Mouse (Mus musculus) kidney, embryonic 16.5 days (tissue): ENCODE results near the gene Tspear. TPM values are rescaled to one million over a fixed set of nuclear protein-coding genes. Genes with fewer than 3 reads are reported as not detected.
"Not testable (repeated sequence)": the region's sequence is repeated elsewhere in the genome, so short reads cannot be mapped to it uniquely, and the experiment has no call there.

Experiments
- ATAC-seq: fragments of 200-750 bp; cut with Nextera tagmentation; 2 replicates; pipeline ENCODE4 v1.8.0; 2017; ENCODE audit warnings: moderate TSS enrichment; ENCODE audit not compliant: low FRiP score, low TSS enrichment
- H3K27ac ChIP-seq: fragments of 300-500 bp; sonication (generic); 2 replicates; pipeline ENCODE4 v1.5.1; 2014; ENCODE audit warnings: low read length
- H3K27me3 ChIP-seq: fragments of 300-500 bp; sonication (generic); 2 replicates; pipeline ENCODE4 v1.6.1; 2014; ENCODE audit warnings: low read length, control low read depth, mixed read lengths; ENCODE audit not compliant: insufficient read depth
- H3K36me3 ChIP-seq: fragments of 300-500 bp; sonication (generic); 2 replicates; pipeline ENCODE4 v1.6.1; 2014; ENCODE audit warnings: low read length, control low read depth, mixed read lengths; ENCODE audit not compliant: insufficient read depth
- H3K4me1 ChIP-seq: fragments of 300-500 bp; sonication (generic); 2 replicates; pipeline ENCODE4 v1.6.1; 2014; ENCODE audit warnings: low read length, control low read depth, mixed read lengths; ENCODE audit not compliant: insufficient read depth
- H3K4me2 ChIP-seq: fragments of 300-500 bp; sonication (generic); replicated peaks from 2 replicates; pipeline ENCODE4 v1.6.1; 2014; ENCODE audit warnings: low read depth, low read length
- H3K4me3 ChIP-seq: fragments of 300-500 bp; sonication (generic); 2 replicates; pipeline ENCODE4 v1.5.1; 2014; ENCODE audit warnings: mild to moderate bottlenecking, low read length
- H3K9ac ChIP-seq: fragments of 300-500 bp; sonication (generic); replicated peaks from 2 replicates; pipeline ENCODE4 v1.6.1; 2014; ENCODE audit warnings: low read length
- H3K9me3 ChIP-seq: fragments of 300-500 bp; sonication (generic); 2 replicates; pipeline ENCODE4 v1.6.1; 2016; ENCODE audit warnings: low read length, control low read depth
- WGBS: fragments of 180-500 bp; shearing (Covaris S2); extraction: QIAGEN DNeasy Blood & Tissue Kit; methylation state at CpG from one replicate; pipeline ENCODE4 v1.1.7; 2014; 5-methylcytosine and 5-hydroxymethylcytosine counted together
- polyA plus RNA-seq: library from polyadenylated mRNA; unstranded; fragments of >200 nt; fragmentation: Nextera tagmentation; extraction: Ambion mirVana; gene quantifications from 2 replicates; pipeline ENCODE4 v1.2.1, GENCODE M21; 2015

The Tspear gene
- polyA plus RNA-seq, 1 experiment from 2014 or later, result 0.71 TPM

- H3K4me1 ChIP-seq, H3K36me3 ChIP-seq, H3K9me3 ChIP-seq, H3K27me3 ChIP-seq, H3K4me3 ChIP-seq, H3K4me2 ChIP-seq, ATAC-seq, H3K9ac ChIP-seq, H3K27ac ChIP-seq: not testable (repeated sequence)
- no CpG with 5 or more reads among the region's 1 CpGs for WGBS
Observed at GRCm38 (mm10) chr10:77771225-77771624, 84.9 kb downstream of the Tspear start, which contains the start of gene Gm3238. Gene Gm3238, minus strand, starts transcription at chr10:77771325.

DNA sequence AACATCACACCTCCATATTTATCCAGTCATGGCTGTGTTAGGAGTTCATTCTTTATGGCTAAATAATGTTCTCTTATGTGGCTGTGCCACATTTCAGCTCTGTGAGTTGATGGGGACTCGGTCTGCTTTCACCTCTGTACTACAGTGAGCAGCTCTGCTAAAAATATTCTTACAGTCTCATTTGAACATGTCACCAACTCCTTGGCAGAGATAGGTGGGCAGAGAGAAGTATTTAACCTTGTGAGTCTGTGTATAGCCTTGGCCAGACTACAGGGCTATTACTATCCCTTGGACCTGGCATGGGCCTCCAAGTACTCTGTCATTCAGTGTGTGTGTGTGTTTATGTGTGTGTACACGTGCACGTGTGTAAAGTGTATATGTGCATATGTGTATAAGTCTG is 85.8 kb downstream of the Tspear start:
- H3K4me2 ChIP-seq, H3K4me3 ChIP-seq, H3K36me3 ChIP-seq, ATAC-seq, H3K9ac ChIP-seq, H3K27me3 ChIP-seq, H3K9me3 ChIP-seq, H3K27ac ChIP-seq, H3K4me1 ChIP-seq: not testable (repeated sequence)
- 75% methylated on average over 1 of the region's 3 CpGs for WGBS

- H3K9ac ChIP-seq, H3K36me3 ChIP-seq: not testable (repeated sequence)
- 100% methylated on average over 1 of the region's 1 CpGs for WGBS
Observed at GRCm38 (mm10) chr10:77776844-77777243, 90.5 kb downstream of the Tspear start, which contains the start of gene Gm7138. Gene Gm7138, minus strand, starts transcription at chr10:77776944.

DNA sequence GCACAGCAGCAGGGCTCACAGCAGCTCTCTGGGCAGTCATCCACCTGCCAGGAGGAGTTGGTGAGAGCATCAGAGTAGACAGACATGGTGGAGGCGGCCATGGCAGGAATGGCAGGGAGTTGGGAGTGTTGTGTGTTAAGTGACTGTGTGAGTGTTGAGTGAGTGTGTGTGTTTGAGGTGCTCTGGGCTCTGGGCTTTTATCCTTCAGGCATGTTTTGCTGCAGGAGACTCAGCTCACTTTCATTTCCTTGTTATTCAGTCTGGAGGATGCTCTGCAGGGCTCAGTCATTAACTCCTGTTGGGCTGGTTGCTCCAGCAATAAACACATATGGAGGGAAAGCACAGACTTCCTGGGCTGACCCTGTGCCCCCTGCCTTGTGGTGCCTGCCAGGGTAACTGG is 96.1 kb downstream of the Tspear start, which contains the start of gene Gm3250:
TSS of gene Gm3250 (minus strand) at position 101 of the 400 bp plus-strand sequence.
- H3K9ac ChIP-seq, H3K4me3 ChIP-seq, H3K4me1 ChIP-seq, H3K9me3 ChIP-seq, ATAC-seq, H3K4me2 ChIP-seq, H3K36me3 ChIP-seq, H3K27ac ChIP-seq, H3K27me3 ChIP-seq: not testable (repeated sequence)
- 75% methylated on average over 1 of the region's 1 CpGs for WGBS

More at GRCm38 (mm10) chr10:77776844-77777243, 90.5 kb downstream of the Tspear start, which contains the start of gene Gm7138:
- H3K27me3 ChIP-seq, H3K9me3 ChIP-seq, H3K4me1 ChIP-seq, ATAC-seq, H3K27ac ChIP-seq, H3K4me2 ChIP-seq, H3K4me3 ChIP-seq: not testable (repeated sequence)

GRCm38 (mm10) chr10:77783396-77783795 is 97.0 kb downstream of the Tspear start:
- H3K4me2 ChIP-seq, result not testable (repeated sequence)

DNA sequence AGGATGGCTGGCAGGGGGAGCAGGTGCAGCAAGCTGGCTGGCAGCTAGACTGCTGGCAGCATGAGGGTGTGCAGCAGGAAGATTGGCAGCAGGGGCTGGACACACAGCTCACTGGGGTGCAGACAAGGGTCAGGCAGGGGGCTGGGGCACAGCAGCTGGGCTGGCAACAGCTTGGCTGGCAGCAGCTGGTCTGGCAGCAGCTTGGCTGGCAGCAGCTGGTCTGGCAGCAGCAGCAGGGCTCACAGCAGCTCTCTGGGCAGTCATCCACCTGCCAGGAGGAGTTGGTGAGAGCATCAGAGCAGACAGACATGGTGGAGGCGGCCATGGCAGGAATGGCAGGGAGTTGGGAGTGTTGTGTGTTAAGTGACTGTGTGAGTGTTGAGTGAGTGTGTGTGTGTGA is 101.5 kb downstream of the Tspear start, which contains the start of gene Gm7137:
TSS of gene Gm7137 (minus strand) at position 325 of the 400 bp plus-strand sequence.
- not testable (repeated sequence) for H3K4me3 ChIP-seq, H3K9ac ChIP-seq, H3K36me3 ChIP-seq, ATAC-seq, H3K4me1 ChIP-seq, H3K9me3 ChIP-seq, H3K27ac ChIP-seq, H3K27me3 ChIP-seq, H3K4me2 ChIP-seq
- WGBS, result no CpG with 5 or more reads among the region's 1 CpGs

More at GRCm38 (mm10) chr10:77783396-77783795, 97.0 kb downstream of the Tspear start:
- not testable (repeated sequence) for H3K27me3 ChIP-seq, H3K4me3 ChIP-seq, H3K36me3 ChIP-seq, ATAC-seq, H3K9me3 ChIP-seq, H3K27ac ChIP-seq, H3K9ac ChIP-seq, H3K4me1 ChIP-seq
- WGBS, result 80% methylated on average over 1 of the region's 3 CpGs

DNA sequence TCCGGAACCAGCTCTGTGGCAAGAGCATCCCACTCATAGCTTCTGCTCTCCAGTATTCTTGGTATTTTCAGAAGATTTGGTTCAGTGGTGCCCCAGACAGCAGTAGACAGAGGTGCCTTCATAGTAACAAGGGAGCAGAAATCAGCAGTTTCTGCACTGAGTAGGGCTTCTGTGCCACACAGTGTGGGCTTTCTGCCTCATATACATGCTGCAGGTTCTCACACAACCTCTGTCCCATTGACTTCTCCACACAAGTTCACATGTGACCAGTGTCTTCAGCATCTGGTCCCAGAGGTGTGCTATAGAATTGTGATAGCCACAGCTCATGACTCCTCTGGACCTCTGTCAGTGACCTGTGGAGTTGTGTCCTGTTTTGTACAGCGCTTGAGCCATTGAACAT is 102.3 kb downstream of the Tspear start:
- Histone ChIP-seq H3K9me3 (no peaks in the 10 kb centered on the region), H3K27me3 (no peaks in the 10 kb centered on the region), H3K4me2 (no peak overlapping the region), H3K9ac (no peak overlapping the region), H3K4me3 (no peak overlapping the region), H3K27ac (no peak overlapping the region), H3K4me1 (no peaks in the 10 kb centered on the region), H3K36me3 (no peaks in the 10 kb centered on the region)
- no peak for ATAC-seq
- WGBS, result 45% methylated on average over 2 of the region's 2 CpGs

- Histone ChIP-seq H3K4me3 (no peak within 1 kb of the TSS), H3K27ac (no peak within 1 kb of the TSS), H3K36me3 (no peaks in the 10 kb centered on the region), H3K4me1 (no peaks in the 10 kb centered on the region), H3K4me2 (no peak within 1 kb of the TSS), H3K27me3 (no peaks in the 10 kb centered on the region), H3K9me3 (no peaks in the 10 kb centered on the region), H3K9ac (no peak within 1 kb of the TSS)
- 59% methylated on average over 1 of the region's 2 CpGs for WGBS
- no peak for ATAC-seq
Observed at GRCm38 (mm10) chr10:77794976-77795375, 108.6 kb downstream of the Tspear start, which contains the start of gene Gm9639. Gene Gm9639, minus strand, starts transcription at chr10:77795076.

DNA sequence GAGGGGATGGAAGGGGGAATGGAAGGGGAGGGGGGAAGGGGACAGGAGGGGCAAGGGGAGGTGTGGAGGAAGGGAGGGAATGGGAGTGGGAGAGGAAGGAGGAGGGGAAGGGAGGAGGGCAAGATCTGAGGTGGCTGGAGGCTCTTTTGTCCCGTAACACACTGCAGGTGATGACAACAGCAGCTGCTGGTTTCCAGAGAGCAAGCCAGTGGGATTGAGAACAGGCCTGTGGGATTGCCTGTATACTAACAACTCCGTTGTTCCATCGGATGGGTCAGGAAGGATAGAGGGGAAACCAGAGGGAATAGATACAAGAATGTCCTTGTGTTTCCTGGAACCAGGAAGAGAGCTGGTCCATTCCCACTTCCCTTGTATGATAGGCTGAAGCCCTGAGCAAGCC is 111.3 kb downstream of the Tspear start:
- ATAC-seq, result no peak
- H3K27me3 ChIP-seq, result no peaks in the 10 kb centered on the region
- no peak overlapping the region for H3K9ac ChIP-seq
- H3K4me3 ChIP-seq, result no peak overlapping the region
- 21% methylated on average over 3 of the region's 3 CpGs for WGBS
- no peaks in the 10 kb centered on the region for H3K4me1 ChIP-seq
- H3K36me3 ChIP-seq, result no peaks in the 10 kb centered on the region
- H3K4me2 ChIP-seq, result no peak overlapping the region
- H3K9me3 ChIP-seq, result no peaks in the 10 kb centered on the region
- H3K27ac ChIP-seq, result no peak overlapping the region

- not testable (repeated sequence) for H3K27me3 ChIP-seq, ATAC-seq
- WGBS, result 51% methylated on average over 3 of the region's 3 CpGs
Observed at GRCm38 (mm10) chr10:77798164-77798920, 112.0 kb downstream of the Tspear start.

More at GRCm38 (mm10) chr10:77798164-77798920, 112.0 kb downstream of the Tspear start:
- H3K36me3 ChIP-seq, H3K9ac ChIP-seq, H3K4me3 ChIP-seq, H3K27ac ChIP-seq, H3K9me3 ChIP-seq, H3K4me2 ChIP-seq, H3K4me1 ChIP-seq: not testable (repeated sequence)
